Mouse (Mus musculus): Measurements from ENCODE around the gene Rec8.

Rec8 gene

DNA sequence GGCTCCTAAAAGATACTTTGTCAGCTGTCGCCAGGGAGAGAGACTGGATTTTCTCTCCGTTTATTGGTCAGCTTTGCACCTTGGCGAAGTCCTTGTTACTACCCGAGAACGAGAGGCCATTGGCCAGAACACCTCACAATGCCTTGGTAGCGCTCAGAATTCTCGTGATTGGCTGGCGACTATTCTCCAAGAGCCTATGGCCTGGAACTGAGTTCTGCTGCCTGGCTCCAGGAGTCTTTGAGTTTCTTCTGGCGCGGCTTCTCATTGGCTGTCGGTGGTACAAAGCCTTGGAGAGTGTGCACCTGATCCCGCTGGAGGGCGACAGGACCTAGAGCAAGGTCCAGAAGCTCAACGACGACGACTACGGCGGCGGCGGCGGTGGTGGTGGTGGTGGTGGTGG, at the start of gene Rec8:
Rec8 (plus strand) TSS at position 216 of the 400 bp plus-strand sequence.
- peak; percentile 35 for DNase-seq

DNA sequence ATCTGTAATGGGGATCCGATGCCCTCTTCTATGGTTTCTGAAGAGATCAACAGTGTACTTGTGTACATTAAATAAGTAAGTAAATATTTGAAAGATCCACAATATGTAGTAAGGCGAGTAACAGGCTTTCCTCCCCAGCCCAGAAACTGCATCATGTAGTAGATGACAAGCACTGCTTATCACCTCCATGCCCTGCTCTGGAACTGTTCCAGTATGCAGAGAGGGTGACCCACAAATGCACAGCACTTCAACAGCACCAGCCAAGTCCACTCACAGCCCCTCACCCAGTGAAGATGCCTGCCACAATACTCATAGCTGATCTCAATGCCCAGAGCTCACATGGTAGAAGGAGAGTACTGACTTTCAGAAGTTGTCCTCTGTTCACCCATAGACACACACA, 47.2 kb upstream of the Rec8 start:
- DNase-seq: no peak

DNA sequence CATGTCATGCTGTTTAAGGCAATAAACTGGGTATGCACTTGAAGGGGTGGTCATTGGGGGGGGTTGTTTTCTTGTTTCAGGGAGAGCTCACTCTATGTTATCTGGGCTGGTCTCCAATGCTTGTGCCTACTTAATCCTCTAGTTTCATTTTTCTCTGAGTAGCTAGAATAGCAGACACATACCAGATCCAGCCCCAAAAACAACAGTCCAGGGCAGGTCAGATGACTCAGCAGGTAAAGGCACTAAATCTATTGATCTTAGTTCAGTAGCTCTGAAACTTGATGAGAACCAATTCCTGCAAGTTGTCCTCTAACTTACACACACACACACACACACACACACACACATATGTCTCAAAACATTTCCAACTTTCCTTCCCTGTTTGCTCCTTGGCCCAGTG, 46.1 kb upstream of the Rec8 start:
- DNase-seq: no peak

DNA sequence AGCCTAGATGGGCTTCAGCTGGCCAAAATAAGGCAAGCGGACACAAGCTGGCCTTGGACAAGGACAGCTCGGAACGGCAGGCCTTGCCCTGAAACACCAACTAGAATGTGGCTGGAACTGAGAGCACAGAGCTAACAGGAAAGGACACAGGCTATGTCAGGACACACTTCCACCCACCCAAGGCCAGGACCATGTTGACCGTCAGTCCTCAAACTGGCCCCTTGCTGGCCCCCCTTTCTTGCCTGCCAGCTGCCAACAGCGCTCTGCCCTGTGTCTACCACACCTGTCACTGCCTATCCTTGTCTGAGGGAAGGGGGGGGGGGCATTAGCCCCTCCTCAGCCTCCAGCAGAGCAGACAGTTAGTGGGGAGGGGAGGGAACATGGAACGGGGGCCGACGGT, 42.5 kb upstream of the Rec8 start, which contains the start of gene Fitm1:
Fitm1 (plus strand) TSS at position 316 of the 400 bp plus-strand sequence.
- no peak for DNase-seq

DNA sequence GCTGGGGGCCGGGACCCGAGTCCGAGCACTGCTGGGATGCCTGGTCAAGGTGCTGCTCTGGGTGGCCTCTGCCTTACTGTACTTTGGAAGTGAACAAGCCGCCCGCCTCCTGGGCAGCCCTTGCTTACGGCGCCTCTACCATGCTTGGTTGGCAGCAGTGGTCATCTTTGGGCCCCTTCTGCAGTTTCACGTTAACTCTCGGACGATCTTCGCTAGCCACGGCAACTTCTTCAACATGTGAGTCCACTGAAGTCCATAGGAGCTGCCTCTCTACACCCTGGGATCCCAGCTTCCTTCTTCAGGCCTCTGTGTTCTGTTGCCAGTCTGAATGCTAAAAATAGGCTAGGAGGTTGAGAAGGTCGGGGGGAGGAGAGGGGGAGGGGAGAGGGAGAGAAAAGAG, 42.1 kb upstream of the Rec8 start:
- no peak for DNase-seq

DNA sequence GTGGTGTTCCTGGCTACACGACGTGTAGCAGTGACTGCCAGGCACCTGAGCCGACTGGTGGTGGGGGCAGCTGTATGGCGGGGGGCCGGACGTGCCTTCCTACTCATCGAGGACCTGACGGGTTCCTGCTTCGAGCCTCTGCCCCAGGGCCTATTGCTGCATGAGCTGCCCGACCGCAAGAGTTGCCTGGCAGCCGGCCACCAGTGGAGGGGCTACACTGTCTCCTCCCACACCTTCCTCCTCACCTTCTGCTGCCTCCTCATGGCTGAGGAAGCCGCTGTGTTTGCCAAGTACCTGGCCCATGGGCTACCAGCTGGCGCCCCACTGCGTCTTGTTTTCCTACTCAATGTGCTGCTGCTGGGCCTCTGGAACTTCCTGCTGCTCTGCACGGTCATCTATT, 41.5 kb upstream of the Rec8 start:
- peak; percentile 52 for DNase-seq

DNA sequence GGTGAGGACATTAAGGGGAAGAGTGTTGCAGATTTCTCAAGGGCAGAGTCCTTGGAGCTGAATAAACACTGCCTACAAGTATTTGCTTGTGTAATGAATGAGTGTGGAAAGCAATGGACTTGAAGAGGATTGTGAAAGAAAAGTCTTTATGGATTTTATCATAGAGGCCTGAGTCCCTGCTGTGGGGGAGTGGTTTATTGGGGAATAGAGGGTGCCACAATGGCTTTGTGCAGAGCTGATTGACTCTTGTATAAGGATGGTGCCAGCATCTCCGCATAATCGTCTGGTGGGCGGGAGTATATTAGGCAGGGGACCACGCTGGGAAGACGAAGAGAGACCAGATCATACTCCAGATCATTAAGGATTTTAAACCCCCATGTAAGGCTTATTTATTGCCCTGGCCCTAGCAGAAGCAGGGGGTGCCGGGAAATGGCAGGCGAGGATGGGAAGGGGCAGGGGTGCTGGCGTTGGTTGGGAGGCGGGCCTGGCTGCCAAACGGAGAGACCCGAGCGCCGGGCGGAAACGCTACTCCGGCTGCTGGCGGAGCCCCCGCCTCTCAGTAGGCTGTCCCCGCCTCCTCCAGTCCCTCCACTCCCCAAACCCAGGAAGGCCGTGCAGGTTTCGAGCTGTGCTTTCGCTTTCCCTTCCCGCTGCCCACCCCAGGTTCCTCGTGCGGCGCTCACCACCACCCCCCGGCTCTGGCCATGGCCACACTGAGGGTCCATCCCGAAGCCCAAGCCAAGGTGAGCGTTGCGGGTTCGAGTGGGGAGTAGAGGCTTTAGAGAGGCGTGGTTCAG, 39.8 kb upstream of the Rec8 start, which contains the start of gene Psme1:
Psme1 (plus strand) TSS at position 253 of the 797 bp plus-strand sequence.
- DNase-seq: peak; percentile 83

DNA sequence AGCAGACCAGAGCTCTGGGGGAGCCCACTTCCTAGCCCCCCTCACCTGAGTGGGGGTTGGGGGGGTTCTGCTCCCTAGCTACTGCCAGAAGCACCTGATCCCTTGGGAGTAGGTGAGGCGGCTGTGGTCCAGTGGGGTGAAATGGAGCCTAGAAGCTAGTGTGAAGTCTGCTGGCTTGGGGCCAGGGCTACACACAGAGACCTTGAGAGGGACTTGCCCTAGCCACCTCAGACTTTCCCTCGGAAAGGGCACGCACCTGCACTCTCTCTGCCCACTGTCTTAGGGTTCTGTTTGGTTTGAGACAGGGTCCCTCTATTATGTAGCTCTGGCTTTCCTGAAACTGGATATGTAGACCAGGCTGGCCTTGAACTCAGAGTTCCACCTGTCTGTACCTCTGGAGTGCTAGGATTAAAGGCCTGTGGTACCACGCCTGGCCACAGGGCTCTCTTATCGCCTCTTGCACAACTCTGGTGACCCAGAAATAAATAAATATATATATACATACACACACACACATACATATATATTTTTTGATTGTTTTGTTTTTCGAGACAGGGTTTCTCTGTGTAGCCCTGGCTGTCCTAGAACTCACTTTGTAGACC, 39.1 kb upstream of the Rec8 start:
- DNase-seq: peak; percentile 69

DNA sequence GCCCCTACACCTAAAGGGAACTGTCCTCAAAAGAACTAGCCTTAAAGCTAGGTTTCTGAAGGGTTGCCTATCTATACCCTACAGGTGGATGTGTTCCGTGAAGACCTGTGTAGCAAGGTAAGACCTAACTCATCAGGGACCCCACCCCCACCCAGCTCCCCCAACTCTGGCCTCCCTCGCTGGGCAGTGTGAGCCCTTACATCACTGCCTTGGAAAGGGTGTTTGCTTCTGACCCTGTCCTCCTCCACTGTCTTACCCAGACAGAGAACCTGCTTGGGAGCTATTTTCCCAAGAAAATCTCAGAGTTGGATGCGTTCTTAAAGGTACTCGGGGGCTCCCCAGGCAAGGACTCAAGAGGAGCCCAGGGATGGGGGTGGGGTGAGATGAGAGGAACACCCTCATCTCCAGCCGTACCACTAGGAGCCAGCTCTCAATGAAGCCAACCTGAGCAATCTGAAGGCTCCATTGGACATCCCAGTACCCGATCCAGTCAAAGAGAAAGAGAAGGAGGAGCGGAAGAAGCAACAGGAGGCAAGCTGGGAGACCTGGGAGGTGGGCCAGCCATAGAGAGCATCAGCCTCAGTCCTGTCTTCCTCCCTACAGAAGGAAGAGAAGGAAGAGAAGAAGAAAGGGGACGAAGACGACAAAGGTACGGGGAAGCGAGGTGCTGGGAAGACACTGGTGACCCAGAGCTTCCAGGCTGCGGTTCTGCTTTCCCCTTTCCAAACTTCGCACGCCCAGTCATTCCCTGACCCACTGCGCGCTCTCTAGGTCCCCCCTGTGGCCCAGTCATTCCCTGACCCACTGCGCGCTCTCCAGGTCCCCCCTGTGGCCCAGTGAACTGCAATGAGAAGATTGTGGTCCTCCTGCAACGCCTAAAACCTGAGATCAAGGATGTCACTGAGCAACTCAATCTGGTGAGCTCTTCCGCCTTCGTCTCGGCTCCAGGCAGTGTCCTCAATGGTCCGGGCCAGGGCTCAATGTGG, 38.0 kb upstream of the Rec8 start:
- no peak for DNase-seq

DNA sequence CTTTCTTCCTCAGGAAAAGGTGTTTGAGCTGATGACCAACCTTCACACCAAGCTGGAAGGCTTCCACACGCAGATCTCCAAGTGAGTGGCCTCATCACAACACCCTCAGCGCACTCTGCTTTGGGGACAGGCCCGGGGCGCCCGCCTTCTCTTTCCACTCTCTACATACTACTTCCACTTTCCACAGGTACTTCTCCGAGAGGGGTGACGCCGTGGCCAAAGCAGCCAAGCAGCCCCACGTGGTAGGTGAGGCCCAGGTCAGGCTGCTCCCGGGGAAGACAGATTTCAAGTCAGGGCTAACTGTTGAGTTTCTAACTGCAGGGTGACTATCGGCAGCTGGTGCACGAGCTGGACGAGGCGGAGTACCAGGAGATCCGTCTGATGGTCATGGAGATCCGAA, 37.1 kb upstream of the Rec8 start:
- DNase-seq: no peak

DNA sequence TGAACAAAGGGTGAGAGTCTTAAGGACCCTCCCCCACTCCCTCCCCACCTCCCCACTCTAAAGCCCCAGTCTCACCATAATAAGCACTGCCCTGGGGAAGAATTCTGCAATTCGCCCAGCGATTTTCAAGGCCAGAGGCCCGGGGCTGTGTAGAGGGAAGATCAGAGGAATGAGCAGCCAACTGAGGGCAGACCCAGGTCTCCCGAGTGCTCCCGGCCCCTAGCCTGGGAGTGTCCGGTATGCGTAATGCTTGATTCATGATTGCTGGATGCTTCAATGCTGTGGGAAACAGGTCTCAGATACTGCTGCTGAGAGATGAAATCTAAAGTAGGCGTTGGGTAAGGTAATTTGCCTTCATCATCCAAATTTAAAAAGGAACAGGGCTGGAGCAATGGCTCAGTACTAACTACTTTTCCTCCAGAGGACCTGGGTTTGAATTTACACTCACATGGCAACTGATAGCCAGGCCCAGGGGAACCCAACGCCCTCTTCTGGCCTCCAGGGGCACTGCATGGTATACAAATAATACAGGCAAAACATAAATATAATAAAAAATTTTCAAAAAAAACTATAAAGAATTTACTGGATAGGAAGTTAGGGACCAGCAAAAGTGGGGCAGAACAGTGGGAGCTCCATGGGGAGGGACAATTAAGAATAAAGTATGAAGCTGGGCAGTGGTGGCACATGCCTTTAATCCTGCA, 35.7 kb upstream of the Rec8 start:
- DNase-seq: no peak

DNA sequence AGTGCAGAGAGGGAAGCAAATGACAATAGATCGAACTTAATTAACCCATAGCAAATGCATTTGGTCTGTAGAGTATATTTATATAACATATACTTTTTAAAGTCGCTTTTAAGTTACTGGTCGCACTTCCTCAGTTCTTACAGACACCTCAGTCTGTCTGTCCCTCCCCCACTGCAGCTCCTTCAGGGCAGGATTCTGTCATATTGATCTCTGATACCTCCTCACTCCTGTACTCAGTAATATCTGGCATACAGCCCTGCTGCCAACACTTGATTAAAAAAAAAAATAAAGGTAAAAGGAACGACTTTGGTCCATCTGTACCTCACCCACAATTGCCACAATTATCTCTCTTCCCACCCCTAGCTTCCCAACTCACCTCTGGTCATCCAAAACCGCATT, 33.5 kb upstream of the Rec8 start:
- DNase-seq: no peak

DNA sequence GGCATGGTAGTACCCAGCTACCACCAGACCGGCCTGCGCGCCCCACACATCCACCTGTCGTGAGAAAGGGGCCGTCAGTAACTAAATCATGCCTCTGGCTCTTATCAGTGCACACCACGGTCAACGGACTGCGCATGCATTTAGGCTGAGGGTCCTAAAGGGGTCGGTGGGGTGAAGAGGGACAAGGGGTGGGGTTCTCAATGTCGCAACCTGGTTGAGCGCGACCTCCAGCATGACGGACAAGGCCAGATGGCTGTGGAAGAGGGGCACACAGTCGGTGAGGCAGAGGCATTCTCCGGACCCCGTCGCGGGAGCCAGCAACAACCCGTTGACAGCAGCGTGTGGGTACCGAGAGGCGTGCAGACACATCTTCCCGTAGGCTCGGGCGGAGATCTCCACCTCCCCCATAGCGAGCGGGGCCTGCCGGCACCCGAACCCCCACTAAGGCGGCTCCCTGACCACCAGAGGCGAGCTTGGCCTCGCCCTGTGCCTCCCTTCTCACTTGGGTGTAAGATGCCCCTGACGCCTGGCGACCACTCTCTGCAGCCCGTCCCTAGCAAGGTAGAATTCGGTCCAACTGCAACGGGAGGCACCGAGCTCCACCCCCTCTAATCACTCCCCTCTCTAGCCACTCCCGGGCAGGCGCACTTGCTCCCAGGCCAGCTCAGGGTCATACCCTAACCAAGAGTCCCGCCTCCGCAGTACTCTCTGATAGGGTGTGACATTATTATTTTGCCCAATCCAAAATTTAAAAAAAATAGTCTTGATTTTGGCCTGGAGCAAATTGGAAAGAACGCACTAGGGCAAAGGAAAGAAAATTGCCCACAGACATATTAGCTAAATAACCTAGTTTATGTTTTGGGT, 32.9 kb upstream of the Rec8 start, which contains the start of gene Emc9:
Emc9 (minus strand) TSS at position 601 of the 864 bp plus-strand sequence.
- peak; percentile 82 for DNase-seq

DNA sequence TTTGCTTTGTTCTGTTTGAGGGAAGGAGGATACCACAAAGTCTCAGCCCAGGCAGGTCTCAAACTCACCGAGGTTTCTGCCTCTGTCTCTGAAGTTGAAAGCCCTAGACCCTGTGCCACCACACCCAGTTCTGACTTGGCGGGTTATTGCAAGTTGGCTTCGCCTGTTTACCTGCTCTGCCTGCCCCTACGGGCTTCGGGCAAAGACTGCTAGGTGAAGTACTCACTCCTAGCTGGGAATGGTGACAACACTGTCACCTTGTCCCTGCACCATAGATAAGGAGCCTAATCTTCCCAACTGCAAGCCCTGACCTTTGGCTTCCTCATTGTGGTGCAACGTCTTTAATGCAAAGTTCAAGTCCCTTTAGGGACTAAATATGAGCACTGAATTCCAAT, 32.3 kb upstream of the Rec8 start:
- DNase-seq: no peak

DNA sequence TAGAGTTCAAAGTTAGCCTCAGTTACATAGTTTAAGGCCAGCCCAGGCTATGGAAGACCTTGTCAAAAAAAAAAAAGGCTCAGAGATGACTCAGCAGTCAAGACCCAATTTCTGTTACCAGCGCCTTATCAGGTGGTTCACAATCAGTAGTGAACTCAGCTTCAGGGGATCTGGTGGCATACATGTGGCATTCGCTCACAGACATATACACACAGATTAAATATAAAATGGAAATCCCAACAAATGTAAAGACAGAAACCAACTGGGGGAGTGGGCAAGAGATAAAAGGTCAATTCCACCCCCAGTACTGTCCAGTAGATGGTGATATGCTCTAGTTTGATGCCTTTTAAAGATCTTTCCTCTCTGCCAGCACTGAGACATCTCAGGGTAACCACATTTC, 31.7 kb upstream of the Rec8 start:
- no peak for DNase-seq

DNA sequence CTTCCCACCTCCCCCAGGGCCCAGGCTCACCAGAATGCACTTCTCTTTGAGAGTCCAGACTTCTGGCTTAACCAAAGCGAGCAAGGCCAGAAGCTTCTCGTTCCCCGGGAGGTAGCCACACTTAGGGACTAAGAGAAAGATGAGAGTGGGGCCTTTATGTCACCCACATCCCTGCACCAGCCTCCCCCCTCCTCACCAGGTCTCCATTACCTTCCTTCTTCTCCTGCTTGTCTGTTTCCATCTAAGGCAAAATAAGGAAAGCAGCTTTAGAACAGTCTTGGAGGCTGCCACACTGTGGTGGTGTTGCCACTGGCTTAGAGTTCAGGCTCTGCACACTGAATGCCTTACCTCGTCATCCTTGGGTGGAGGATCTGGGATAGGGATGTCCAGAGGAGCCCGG, 28.6 kb upstream of the Rec8 start:
- no peak for DNase-seq

DNA sequence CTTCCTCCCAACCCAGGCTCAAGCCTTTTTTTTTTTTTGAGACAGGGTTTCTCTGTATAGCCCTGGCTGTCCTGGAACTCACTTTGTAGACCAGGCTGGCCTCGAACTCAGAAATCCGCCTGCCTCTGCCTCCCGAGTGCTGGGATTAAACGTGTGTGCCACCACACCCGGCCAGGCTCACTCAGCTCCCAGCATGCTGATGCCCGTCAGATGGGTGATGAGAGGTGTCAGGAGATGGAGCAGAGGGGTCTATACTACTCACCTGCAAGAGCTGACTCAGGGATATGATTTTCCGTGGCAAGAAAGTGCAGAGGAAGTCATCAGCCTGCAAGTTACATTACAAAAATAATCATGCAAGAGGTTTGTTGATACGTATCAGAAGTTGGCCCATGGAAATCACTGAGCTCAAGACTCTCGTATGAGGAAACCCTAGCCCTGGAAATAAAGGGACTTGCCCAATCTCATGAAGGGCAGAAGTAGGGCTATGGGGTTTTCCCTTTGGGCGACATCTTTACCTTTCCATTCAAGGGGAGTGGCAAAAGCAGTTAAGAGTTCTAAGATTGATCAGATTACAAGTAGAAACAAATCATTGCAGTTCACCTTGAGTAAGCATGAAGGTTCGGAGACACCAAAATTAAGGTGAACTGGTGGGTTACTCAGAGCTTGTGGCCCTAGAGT, 27.9 kb upstream of the Rec8 start:
- DNase-seq: no peak

DNA sequence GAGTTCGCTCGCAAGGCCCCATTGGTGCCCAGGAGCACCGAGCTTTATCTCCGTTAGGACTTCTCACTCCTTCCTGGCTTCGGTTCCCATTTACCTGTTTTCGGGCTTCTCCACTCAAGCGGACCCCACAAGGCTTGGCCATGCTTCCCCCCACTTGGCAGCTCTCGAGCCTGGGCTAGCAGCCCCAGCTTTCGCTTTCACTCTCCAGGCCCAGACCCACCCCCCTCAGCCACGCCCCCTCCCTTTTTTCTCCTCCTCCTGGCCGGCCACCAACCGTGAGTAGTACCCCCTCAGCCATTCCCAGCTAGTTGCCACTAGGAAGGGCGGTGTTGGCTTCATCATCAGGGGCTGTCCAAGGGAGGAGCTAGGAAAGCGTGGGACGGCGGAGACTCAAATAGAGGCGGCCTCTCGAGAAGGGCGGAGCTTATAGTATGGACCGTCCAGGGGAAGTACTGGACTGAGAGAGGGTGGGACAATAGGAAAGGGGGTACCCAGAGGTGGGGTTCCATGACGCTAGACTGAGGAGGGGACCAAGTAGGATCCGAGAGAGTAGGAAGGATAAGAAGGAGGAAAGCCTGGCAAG, 27.0 kb upstream of the Rec8 start, which contains the start of gene Psme2:
Psme2 (minus strand) TSS at position 366 of the 583 bp plus-strand sequence.
- peak; percentile 94 for DNase-seq

DNA sequence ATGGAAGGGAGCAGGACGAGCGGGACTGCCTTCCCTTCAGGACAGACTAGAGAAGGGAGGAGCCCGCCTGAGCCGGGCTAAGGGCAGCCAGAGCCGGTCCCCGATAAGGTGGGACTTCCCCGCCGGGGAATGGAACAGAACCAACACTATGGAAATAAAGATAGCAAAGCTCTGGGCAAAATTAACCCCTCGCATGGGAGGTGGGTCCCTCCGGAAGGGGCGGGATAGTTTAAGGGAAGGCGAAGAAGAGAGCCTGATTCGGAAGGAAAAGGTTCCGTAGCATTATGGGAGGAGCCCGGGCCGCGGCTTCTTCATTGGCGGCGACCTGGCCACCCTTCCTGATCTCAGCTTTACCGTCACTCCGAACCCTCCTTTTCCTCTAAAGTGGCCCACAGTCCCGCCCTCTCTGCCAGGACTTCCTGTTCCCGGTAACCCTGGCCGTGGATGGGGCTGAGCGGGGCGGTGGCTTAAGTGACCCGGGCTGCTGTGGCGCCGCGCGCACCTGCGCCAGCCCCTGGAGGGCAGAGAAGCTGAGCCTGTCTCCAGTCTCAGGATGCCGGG, 26.4 kb upstream of the Rec8 start, which contains the start of gene Rnf31:
Rnf31 (plus strand) TSS at position 378 of the 561 bp plus-strand sequence.
- DNase-seq: peak; percentile 95

DNA sequence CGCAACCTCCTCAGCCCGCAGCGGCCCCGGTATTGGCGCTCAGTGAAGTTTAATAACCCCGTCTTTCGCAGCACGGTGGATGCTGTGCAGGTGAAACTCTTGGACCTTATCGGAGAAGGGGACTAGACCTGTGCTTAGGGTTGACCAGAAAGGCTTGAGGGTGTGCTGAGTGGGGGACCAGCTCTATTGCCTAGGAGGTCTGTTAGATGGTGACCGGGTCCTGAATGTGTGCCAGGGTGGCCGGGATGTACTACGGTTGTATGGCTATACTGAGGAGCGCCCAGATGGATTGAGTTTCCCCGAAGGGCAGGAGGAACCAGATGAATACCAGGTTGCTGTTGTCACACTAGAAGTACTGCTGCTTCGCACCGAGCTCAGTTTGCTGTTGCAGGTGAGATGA, 25.6 kb upstream of the Rec8 start:
- DNase-seq: no peak

Measured in lung, postnatal 14 days (tissue).